Mouse (Mus musculus) forebrain, embryonic 12.5 days (tissue): ENCODE measurements around the gene R3hdml. TPM values are rescaled to one million over a fixed set of nuclear protein-coding genes. Genes with fewer than 3 reads are reported as not detected.

Source experiments
- ATAC-seq: fragments of 200-750 bp; cut with Nextera tagmentation; 2 replicates; pipeline ENCODE4 v1.8.0; 2017; ENCODE audit warnings: moderate TSS enrichment; ENCODE audit not compliant: low FRiP score
- H3K27ac ChIP-seq: fragments of 300-500 bp; sonication (generic); 2 replicates; pipeline ENCODE4 v1.5.1; 2016; ENCODE audit warnings: mild to moderate bottlenecking
- H3K27me3 ChIP-seq: fragments of 300-500 bp; sonication (generic); 2 replicates; pipeline ENCODE4 v1.6.1; 2016; ENCODE audit warnings: mild to moderate bottlenecking
- H3K36me3 ChIP-seq: fragments of 300-500 bp; sonication (generic); replicated peaks from 2 replicates; pipeline ENCODE4 v1.6.1; 2016; ENCODE audit warnings: mild to moderate bottlenecking
- H3K4me1 ChIP-seq: fragments of 300-500 bp; sonication (generic); 2 replicates; pipeline ENCODE4 v1.6.1; 2016
- H3K4me2 ChIP-seq: fragments of 300-500 bp; sonication (generic); 2 replicates; pipeline ENCODE4 v1.6.1; 2016; ENCODE audit warnings: mild to moderate bottlenecking, moderate library complexity
- H3K4me3 ChIP-seq: fragments of 300-500 bp; sonication (generic); replicated peaks from 2 replicates; pipeline ENCODE4 v1.5.1; 2016; ENCODE audit warnings: mild to moderate bottlenecking
- H3K9ac ChIP-seq: fragments of 300-500 bp; sonication (generic); 2 replicates; pipeline ENCODE4 v1.6.1; 2016; ENCODE audit warnings: mild to moderate bottlenecking
- H3K9me3 ChIP-seq: fragments of 300-500 bp; sonication (generic); 2 replicates; pipeline ENCODE4 v1.6.1; 2016
- WGBS: fragments of 180-500 bp; shearing (Covaris S2); methylation state at CpG from one replicate; pipeline ENCODE4 v1.1.7; 2016; 5-methylcytosine and 5-hydroxymethylcytosine counted together
- polyA plus RNA-seq: library from polyadenylated mRNA; unstranded; fragments of >200 nt; fragmentation: Nextera tagmentation; extraction: Ambion mirVana; gene quantifications from 2 replicates; pipeline ENCODE4 v1.2.1, GENCODE M21; 2016

The R3hdml gene
- polyA plus RNA-seq, 1 experiment from 2014 or later, result not detected

- no peaks in the 10 kb centered on the region for H3K9me3 ChIP-seq
- H3K27ac ChIP-seq, result no peak overlapping the region
- no peak overlapping the region for H3K4me3 ChIP-seq
- peaks cover 28% of the 10 kb centered on the region for H3K27me3 ChIP-seq
- no peaks in the 10 kb centered on the region for H3K36me3 ChIP-seq
- WGBS, result 52% methylated on average over 18 of the region's 18 CpGs
- H3K9ac ChIP-seq, result no peak overlapping the region
- ATAC-seq, result no peak
- no peak overlapping the region for H3K4me2 ChIP-seq
- H3K4me1 ChIP-seq, result peaks cover 7% of the 10 kb centered on the region
These were observed 11.8 kb upstream of the R3hdml start for GRCm38 (mm10) chr2:163480191-163480825.

- ATAC-seq, result 0 out of 2 replicates have a peak, but pooled peaks have one; percentile 46
These were observed 10.5 kb upstream of the R3hdml start for GRCm38 (mm10) chr2:163481539-163482029.

GRCm38 (mm10) chr2:163487360-163487759, 4.8 kb upstream of the R3hdml start:
- Histone ChIP-seq H3K36me3 (no peaks in the 10 kb centered on the region), H3K9ac (no peak overlapping the region), H3K4me1 (no peaks in the 10 kb centered on the region), H3K4me2 (no peak overlapping the region), H3K27me3 (peaks cover 7% of the 10 kb centered on the region; the same call in 1 of the 2 replicates), H3K9me3 (no peaks in the 10 kb centered on the region), H3K4me3 (no peak overlapping the region), H3K27ac (no peak overlapping the region)
- 92% methylated on average over 3 of the region's 3 CpGs for WGBS
- ATAC-seq, result no peak

More at GRCm38 (mm10) chr2:163481539-163482029, 10.5 kb upstream of the R3hdml start:
- Histone ChIP-seq H3K9ac (peak overlapping the region; percentile 42; the same call in 1 of the 2 replicates), H3K9me3 (no peaks in the 10 kb centered on the region), H3K4me1 (peaks cover 7% of the 10 kb centered on the region), H3K36me3 (no peaks in the 10 kb centered on the region), H3K4me3 (peak overlapping the region; percentile 23), H3K27ac (no peak overlapping the region), H3K27me3 (peaks cover 28% of the 10 kb centered on the region), H3K4me2 (peak overlapping the region; percentile 51)
- 3% methylated on average over 21 of the region's 21 CpGs for WGBS

- no peak overlapping the region for H3K4me2 ChIP-seq
- 57% methylated on average over 5 of the region's 5 CpGs for WGBS
- H3K4me3 ChIP-seq, result no peak overlapping the region
- no peaks in the 10 kb centered on the region for H3K9me3 ChIP-seq
- no peaks in the 10 kb centered on the region for H3K27me3 ChIP-seq
- ATAC-seq, result no peak
- H3K27ac ChIP-seq, result no peak overlapping the region
- no peaks in the 10 kb centered on the region for H3K36me3 ChIP-seq
- H3K9ac ChIP-seq, result no peak overlapping the region
- no peaks in the 10 kb centered on the region for H3K4me1 ChIP-seq
These were observed 2.3 kb upstream of the R3hdml start for GRCm38 (mm10) chr2:163489725-163490291.

GRCm38 (mm10) chr2:163490656-163491055, 1.5 kb upstream of the R3hdml start:
- H3K9me3 ChIP-seq, result no peaks in the 10 kb centered on the region
- H3K4me2 ChIP-seq, result no peak overlapping the region
- no peak overlapping the region for H3K9ac ChIP-seq
- no peak overlapping the region for H3K4me3 ChIP-seq
- no peaks in the 10 kb centered on the region for H3K36me3 ChIP-seq
- ATAC-seq, result no peak
- WGBS, result 93% methylated on average over 17 of the region's 17 CpGs
- no peaks in the 10 kb centered on the region for H3K4me1 ChIP-seq
- no peaks in the 10 kb centered on the region for H3K27me3 ChIP-seq
- no peak overlapping the region for H3K27ac ChIP-seq

GRCm38 (mm10) chr2:163491351-163491750, 767 bp upstream of the R3hdml start:
- Histone ChIP-seq H3K9ac (no peak overlapping the region), H3K4me2 (no peak overlapping the region), H3K4me3 (no peak overlapping the region), H3K9me3 (no peaks in the 10 kb centered on the region), H3K27me3 (no peaks in the 10 kb centered on the region), H3K36me3 (no peaks in the 10 kb centered on the region), H3K4me1 (no peaks in the 10 kb centered on the region), H3K27ac (no peak overlapping the region)
- no peak for ATAC-seq
- 64% methylated on average over 7 of the region's 7 CpGs for WGBS

- Histone ChIP-seq H3K27ac (no peak overlapping the region), H3K36me3 (no peaks in the 10 kb centered on the region), H3K4me1 (no peaks in the 10 kb centered on the region), H3K4me2 (no peak overlapping the region), H3K9me3 (no peaks in the 10 kb centered on the region), H3K9ac (no peak overlapping the region), H3K4me3 (no peak overlapping the region), H3K27me3 (no peaks in the 10 kb centered on the region)
- ATAC-seq, result no peak
- WGBS, result 22% methylated on average over 5 of the region's 5 CpGs
These were observed 913 bp downstream of the R3hdml start for GRCm38 (mm10) chr2:163493031-163493430.

GRCm38 (mm10) chr2:163493976-163494375, 1.9 kb downstream of the R3hdml start:
- WGBS, result 64% methylated on average over 5 of the region's 5 CpGs

GRCm38 (mm10) chr2:163494456-163494855, 2.3 kb downstream of the R3hdml start:
- H3K9me3 ChIP-seq, result no peaks in the 10 kb centered on the region
- no peaks in the 10 kb centered on the region for H3K27me3 ChIP-seq
- no peak for ATAC-seq
- H3K27ac ChIP-seq, result no peak overlapping the region
- H3K4me3 ChIP-seq, result no peak overlapping the region
- no peaks in the 10 kb centered on the region for H3K36me3 ChIP-seq
- no peaks in the 10 kb centered on the region for H3K4me1 ChIP-seq
- H3K4me2 ChIP-seq, result no peak overlapping the region
- H3K9ac ChIP-seq, result no peak overlapping the region
- WGBS, result 47% methylated on average over 6 of the region's 6 CpGs

More at GRCm38 (mm10) chr2:163493976-163494375, 1.9 kb downstream of the R3hdml start:
- no peaks in the 10 kb centered on the region for H3K27me3 ChIP-seq
- H3K4me1 ChIP-seq, result no peaks in the 10 kb centered on the region
- H3K27ac ChIP-seq, result no peak overlapping the region
- H3K4me3 ChIP-seq, result no peak overlapping the region
- no peaks in the 10 kb centered on the region for H3K9me3 ChIP-seq
- no peak for ATAC-seq
- no peak overlapping the region for H3K9ac ChIP-seq
- no peaks in the 10 kb centered on the region for H3K36me3 ChIP-seq
- H3K4me2 ChIP-seq, result no peak overlapping the region

GRCm38 (mm10) chr2:163502219-163502618, 10.1 kb downstream of the R3hdml start:
- Histone ChIP-seq H3K9ac (no peak overlapping the region), H3K36me3 (no peaks in the 10 kb centered on the region), H3K9me3 (no peaks in the 10 kb centered on the region), H3K4me3 (no peak overlapping the region), H3K27me3 (no peaks in the 10 kb centered on the region), H3K27ac (no peak overlapping the region), H3K4me2 (no peak overlapping the region), H3K4me1 (no peaks in the 10 kb centered on the region)
- no peak for ATAC-seq
- 88% methylated on average over 2 of the region's 2 CpGs for WGBS

- Histone ChIP-seq H3K36me3 (no peaks in the 10 kb centered on the region), H3K4me1 (no peaks in the 10 kb centered on the region), H3K9me3 (no peaks in the 10 kb centered on the region), H3K4me3 (no peak overlapping the region), H3K4me2 (no peak overlapping the region), H3K27me3 (no peaks in the 10 kb centered on the region), H3K27ac (no peak overlapping the region), H3K9ac (no peak overlapping the region)
- ATAC-seq, result no peak
- 82% methylated on average over 7 of the region's 7 CpGs for WGBS
These were observed 11.1 kb downstream of the R3hdml start for GRCm38 (mm10) chr2:163503191-163503590.

- H3K36me3 ChIP-seq, result no peaks in the 10 kb centered on the region
- WGBS, result 85% methylated on average over 10 of the region's 10 CpGs
These were observed 14.3 kb downstream of the R3hdml start, which contains the start of gene Hnf4a for GRCm38 (mm10) chr2:163506300-163507004. TSS of gene Hnf4a (plus strand) at chr2:163506808.

More at GRCm38 (mm10) chr2:163506300-163507004, 14.3 kb downstream of the R3hdml start, which contains the start of gene Hnf4a:
- no peak within 1 kb of the TSS for H3K4me2 ChIP-seq
- H3K4me1 ChIP-seq, result no peaks in the 10 kb centered on the region
- no peak within 1 kb of the TSS for H3K4me3 ChIP-seq
- ATAC-seq, result no peak
- H3K9me3 ChIP-seq, result no peaks in the 10 kb centered on the region
- no peak within 1 kb of the TSS for H3K27ac ChIP-seq
- no peaks in the 10 kb centered on the region for H3K27me3 ChIP-seq
- H3K9ac ChIP-seq, result no peak within 1 kb of the TSS
